Mouse (Mus musculus): ENCODE results near the gene Mxra7. TPM values are rescaled to one million over a fixed set of nuclear protein-coding genes. Genes with fewer than 3 reads are reported as not detected.
A peak's percentile ranks its signal among the peaks of the same experiment; 100 is the strongest.

The Mxra7 gene
- polyA plus RNA-seq, 1 experiment: 8.6 TPM

DNA sequence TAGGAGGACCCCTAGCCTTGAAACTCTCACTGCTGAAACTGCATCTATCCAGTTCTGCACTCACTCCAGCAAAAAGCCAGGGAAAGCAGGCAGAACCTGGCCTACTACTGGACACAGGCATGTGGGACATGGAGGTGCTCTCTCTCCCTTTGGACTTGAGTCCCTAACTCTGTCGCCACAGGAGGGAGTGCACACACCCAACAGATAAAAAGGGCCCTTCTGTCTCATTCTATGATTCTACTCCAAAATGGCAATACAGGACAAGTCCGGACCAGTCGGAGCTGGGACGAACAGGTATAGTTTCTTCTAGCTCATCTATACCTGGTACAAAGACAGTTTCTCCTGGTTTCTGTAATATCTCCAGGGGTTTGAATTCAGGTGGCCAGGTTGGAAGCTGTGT lies 12.9 kb upstream of the Mxra7 start:
- peaks cover 50% of the 10 kb centered on the region for H3K36me3 ChIP-seq (ENCODE audit: control insufficient read depth, insufficient read depth, low read length)
- TF ChIP-seq POLR2A (IDR thresholded peaks at IDR 0.05; ENCODE audit: control insufficient read depth, extremely low read depth, insufficient read depth, low read length, poor library complexity) (no peak), CTCF (IDR thresholded peaks at IDR 0.05; ENCODE audit: borderline replicate concordance, control insufficient read depth, extremely low read depth, insufficient read depth, low read length, poor library complexity) (no peak)
- no peak for DNase-seq
- H3K4me1 ChIP-seq (replicated peaks; ENCODE audit: control insufficient read depth, insufficient read depth, low read length): peaks cover 18% of the 10 kb centered on the region
- no peaks in the 10 kb centered on the region for H3K27me3 ChIP-seq (ENCODE audit: control insufficient read depth, insufficient read depth, low read length)
- WGBS: 92% methylated on average over 4 of the region's 4 CpGs
- no peak overlapping the region for H3K4me3 ChIP-seq (ENCODE audit: control insufficient read depth, insufficient read depth, low read length)
- no peak overlapping the region for H3K27ac ChIP-seq (ENCODE audit: control insufficient read depth, insufficient read depth, low read length)

DNA sequence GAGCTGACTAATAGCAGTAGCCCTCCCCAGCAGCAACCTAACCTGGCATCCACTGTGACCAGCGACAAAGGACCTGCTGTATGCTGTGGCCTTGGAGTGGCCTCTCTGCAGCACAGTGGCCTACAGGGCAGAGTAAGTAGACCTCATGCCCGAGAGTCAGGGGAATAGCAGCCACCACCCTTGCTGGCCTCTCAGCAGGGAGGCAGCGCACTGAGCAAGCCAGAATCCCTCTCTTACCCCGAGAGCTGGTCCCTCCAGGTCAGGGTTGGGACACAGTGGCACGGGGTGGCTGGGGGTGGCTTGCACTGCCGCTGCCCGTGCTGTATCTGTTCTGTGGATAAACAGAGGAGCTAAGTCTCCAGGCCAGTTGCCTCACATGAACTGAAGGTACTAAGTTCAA lies 11.8 kb upstream of the Mxra7 start:
- 95% methylated on average over 7 of the region's 7 CpGs for WGBS
- Histone ChIP-seq H3K4me1 (replicated peaks; ENCODE audit: control insufficient read depth, insufficient read depth, low read length) (peaks cover 18% of the 10 kb centered on the region), H3K36me3 (ENCODE audit: control insufficient read depth, insufficient read depth, low read length) (peaks cover 54% of the 10 kb centered on the region), H3K27me3 (ENCODE audit: control insufficient read depth, insufficient read depth, low read length) (no peaks in the 10 kb centered on the region), H3K27ac (ENCODE audit: control insufficient read depth, insufficient read depth, low read length) (no peak overlapping the region), H3K4me3 (ENCODE audit: control insufficient read depth, insufficient read depth, low read length) (no peak overlapping the region)
- no peak for TF ChIP-seq CTCF (IDR thresholded peaks at IDR 0.05; ENCODE audit: borderline replicate concordance, control insufficient read depth, extremely low read depth, insufficient read depth, low read length, poor library complexity)
- no peak for TF ChIP-seq POLR2A (IDR thresholded peaks at IDR 0.05; ENCODE audit: control insufficient read depth, extremely low read depth, insufficient read depth, low read length, poor library complexity)
- DNase-seq: no peak

DNA sequence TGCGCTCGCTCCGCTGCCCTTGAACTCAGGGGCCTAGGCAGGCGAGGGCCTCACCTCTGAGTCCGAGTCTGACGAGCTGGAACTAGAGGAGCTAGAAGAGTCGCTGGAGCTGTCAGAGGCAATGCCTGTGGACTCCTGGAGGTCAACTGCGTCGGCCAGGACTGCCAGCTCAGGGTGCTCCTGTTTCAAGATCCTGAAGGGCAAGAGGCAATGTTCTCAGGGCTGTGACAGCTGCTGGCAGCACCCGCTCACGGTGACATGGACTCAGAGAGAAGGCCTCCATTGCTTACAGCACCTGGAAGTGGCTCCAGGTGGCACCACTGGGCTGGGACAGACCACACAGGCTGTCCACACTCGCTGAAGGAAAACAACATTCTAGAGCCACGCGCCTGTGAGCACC lies 11.1 kb upstream of the Mxra7 start:
- no peak overlapping the region for H3K4me3 ChIP-seq (ENCODE audit: control insufficient read depth, insufficient read depth, low read length)
- TF ChIP-seq CTCF (IDR thresholded peaks at IDR 0.05; ENCODE audit: borderline replicate concordance, control insufficient read depth, extremely low read depth, insufficient read depth, low read length, poor library complexity) (no peak), POLR2A (IDR thresholded peaks at IDR 0.05; ENCODE audit: control insufficient read depth, extremely low read depth, insufficient read depth, low read length, poor library complexity) (no peak)

DNA sequence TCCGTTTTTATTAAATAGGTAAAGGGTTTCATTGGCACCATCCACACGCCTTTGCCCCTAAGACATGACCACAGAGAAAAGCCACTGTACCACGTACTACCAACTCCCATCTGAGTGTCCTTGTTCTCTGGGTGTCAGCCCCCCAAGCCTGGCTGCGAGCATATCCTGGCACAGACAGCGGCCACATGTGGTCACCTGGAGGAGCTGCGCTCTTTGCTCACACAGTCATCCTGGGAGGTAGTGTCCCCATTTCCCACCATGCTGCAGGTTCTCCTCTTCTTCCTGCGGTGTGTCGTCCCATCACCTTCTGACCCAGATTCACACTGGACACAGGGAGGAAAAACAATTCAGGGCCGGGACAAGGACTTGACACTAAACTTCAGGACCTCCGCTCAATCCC lies 9.6 kb upstream of the Mxra7 start:
- Histone ChIP-seq H3K27me3 (ENCODE audit: control insufficient read depth, insufficient read depth, low read length) (no peaks in the 10 kb centered on the region), H3K27ac (ENCODE audit: control insufficient read depth, insufficient read depth, low read length) (no peak overlapping the region), H3K4me3 (ENCODE audit: control insufficient read depth, insufficient read depth, low read length) (no peak overlapping the region), H3K36me3 (ENCODE audit: control insufficient read depth, insufficient read depth, low read length) (peaks cover 54% of the 10 kb centered on the region), H3K4me1 (replicated peaks; ENCODE audit: control insufficient read depth, insufficient read depth, low read length) (peaks cover 22% of the 10 kb centered on the region)
- DNase-seq: no peak
- TF ChIP-seq CTCF (IDR thresholded peaks at IDR 0.05; ENCODE audit: borderline replicate concordance, control insufficient read depth, extremely low read depth, insufficient read depth, low read length, poor library complexity) (no peak), POLR2A (IDR thresholded peaks at IDR 0.05; ENCODE audit: control insufficient read depth, extremely low read depth, insufficient read depth, low read length, poor library complexity) (no peak)
- 97% methylated on average over 10 of the region's 10 CpGs for WGBS

More for the DNA sequence above, 11.1 kb upstream of the Mxra7 start:
- Histone ChIP-seq H3K36me3 (ENCODE audit: control insufficient read depth, insufficient read depth, low read length) (peaks cover 54% of the 10 kb centered on the region), H3K4me1 (replicated peaks; ENCODE audit: control insufficient read depth, insufficient read depth, low read length) (peaks cover 14% of the 10 kb centered on the region; the same call in 1 of the 2 replicates), H3K27ac (ENCODE audit: control insufficient read depth, insufficient read depth, low read length) (no peak overlapping the region), H3K27me3 (ENCODE audit: control insufficient read depth, insufficient read depth, low read length) (no peaks in the 10 kb centered on the region)
- WGBS: 97% methylated on average over 14 of the region's 14 CpGs
- DNase-seq: no peak

- DNase-seq: no peak
- Histone ChIP-seq H3K27ac (ENCODE audit: control insufficient read depth, insufficient read depth, low read length) (no peak overlapping the region), H3K27me3 (ENCODE audit: control insufficient read depth, insufficient read depth, low read length) (no peaks in the 10 kb centered on the region), H3K36me3 (ENCODE audit: control insufficient read depth, insufficient read depth, low read length) (peaks cover 54% of the 10 kb centered on the region), H3K4me1 (replicated peaks; ENCODE audit: control insufficient read depth, insufficient read depth, low read length) (peaks cover 27% of the 10 kb centered on the region), H3K4me3 (ENCODE audit: control insufficient read depth, insufficient read depth, low read length) (no peak overlapping the region)
- TF ChIP-seq POLR2A (IDR thresholded peaks at IDR 0.05; ENCODE audit: control insufficient read depth, extremely low read depth, insufficient read depth, low read length, poor library complexity) (no peak), CTCF (IDR thresholded peaks at IDR 0.05; ENCODE audit: borderline replicate concordance, control insufficient read depth, extremely low read depth, insufficient read depth, low read length, poor library complexity) (no peak)
- 57% methylated on average over 4 of the region's 4 CpGs for WGBS
These were observed 8.4 kb upstream of the Mxra7 start for GRCm38 (mm10) chr11:116836283-116836682.

- H3K27ac ChIP-seq (ENCODE audit: control insufficient read depth, insufficient read depth, low read length): no peak overlapping the region
- H3K4me3 ChIP-seq (ENCODE audit: control insufficient read depth, insufficient read depth, low read length): no peak overlapping the region
- DNase-seq: no peak
- H3K36me3 ChIP-seq (ENCODE audit: control insufficient read depth, insufficient read depth, low read length): peaks cover 42% of the 10 kb centered on the region
- peaks cover 20% of the 10 kb centered on the region for H3K4me1 ChIP-seq (replicated peaks; ENCODE audit: control insufficient read depth, insufficient read depth, low read length)
- TF ChIP-seq CTCF (IDR thresholded peaks at IDR 0.05; ENCODE audit: borderline replicate concordance, control insufficient read depth, extremely low read depth, insufficient read depth, low read length, poor library complexity) (no peak), POLR2A (IDR thresholded peaks at IDR 0.05; ENCODE audit: control insufficient read depth, extremely low read depth, insufficient read depth, low read length, poor library complexity) (no peak)
- 84% methylated on average over 1 of the region's 1 CpGs for WGBS
- H3K27me3 ChIP-seq (ENCODE audit: control insufficient read depth, insufficient read depth, low read length): no peaks in the 10 kb centered on the region
These were observed 7.1 kb upstream of the Mxra7 start for GRCm38 (mm10) chr11:116834954-116835353.

DNA sequence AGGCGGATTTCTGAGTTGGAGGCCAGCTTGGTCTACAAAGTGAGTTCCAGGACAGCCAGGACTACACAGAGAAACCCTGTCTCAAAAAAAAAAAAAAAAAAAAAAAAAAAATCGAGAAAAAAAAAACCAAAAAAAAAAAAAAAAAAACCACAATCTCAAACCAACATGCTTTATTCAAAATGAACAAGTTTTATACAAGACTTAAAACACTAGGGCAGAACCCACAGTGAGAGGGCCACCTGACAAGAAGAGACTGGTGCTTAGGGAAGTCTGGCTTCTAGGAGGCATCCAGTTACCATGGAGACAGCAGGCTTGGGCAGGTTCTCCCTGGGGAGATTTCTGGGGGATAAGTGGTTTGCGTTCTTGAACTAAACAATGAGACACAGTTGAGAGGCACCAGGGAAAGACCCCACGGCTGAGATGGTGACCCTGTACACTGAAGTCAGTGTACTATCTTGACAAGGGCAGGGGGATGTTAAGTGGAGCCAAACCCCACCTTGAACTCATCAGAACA lies 4.4 kb upstream of the Mxra7 start:
- no peak for DNase-seq
- peaks cover 18% of the 10 kb centered on the region for H3K36me3 ChIP-seq (ENCODE audit: control insufficient read depth, insufficient read depth, low read length)
- TF ChIP-seq POLR2A (IDR thresholded peaks at IDR 0.05; ENCODE audit: control insufficient read depth, extremely low read depth, insufficient read depth, low read length, poor library complexity): no peak
- TF ChIP-seq CTCF (IDR thresholded peaks at IDR 0.05; ENCODE audit: borderline replicate concordance, control insufficient read depth, extremely low read depth, insufficient read depth, low read length, poor library complexity): no peak
- WGBS: 7% methylated on average over 4 of the region's 4 CpGs
- peaks cover 37% of the 10 kb centered on the region for H3K4me1 ChIP-seq (replicated peaks; ENCODE audit: control insufficient read depth, insufficient read depth, low read length)
- H3K4me3 ChIP-seq (ENCODE audit: control insufficient read depth, insufficient read depth, low read length): no peak overlapping the region
- H3K27ac ChIP-seq (ENCODE audit: control insufficient read depth, insufficient read depth, low read length): peak overlapping the region; percentile 57; the same call in 1 of the 2 replicates
- H3K27me3 ChIP-seq (ENCODE audit: control insufficient read depth, insufficient read depth, low read length): no peaks in the 10 kb centered on the region

Measured in thymus, adult 2 months (tissue).